Mouse (Mus musculus) kidney, adult 11 months (tissue): ENCODE data around the gene Gm4792.

ENCODE experiments used
- DNase-seq: peaks from one replicate; pipeline ENCODE4 v3.0.0; 2022

The Gm4792 gene

GRCm38 (mm10) chr10:94295923-94296605 is 2.4 kb downstream of the Gm4792 start:
- DNase-seq = no peak

GRCm38 (mm10) chr10:94294933-94295750 is 3.4 kb downstream of the Gm4792 start:
- DNase-seq = no peak

GRCm38 (mm10) chr10:94294437-94294836 is 4.1 kb downstream of the Gm4792 start:
- DNase-seq = no peak

- DNase-seq = no peak
Measured at GRCm38 (mm10) chr10:94282797-94283196, 15.7 kb downstream of the Gm4792 start.

GRCm38 (mm10) chr10:94282179-94282578 is 16.3 kb downstream of the Gm4792 start:
- DNase-seq = peak; percentile 10

GRCm38 (mm10) chr10:94276511-94276910 is 22.0 kb downstream of the Gm4792 start:
- no peak for DNase-seq

GRCm38 (mm10) chr10:94275321-94275720 is 23.2 kb downstream of the Gm4792 start:
- no peak for DNase-seq

GRCm38 (mm10) chr10:94265656-94266542 is 32.6 kb downstream of the Gm4792 start:
- no peak for DNase-seq

- DNase-seq = no peak
Measured at GRCm38 (mm10) chr10:94263211-94263610, 35.3 kb downstream of the Gm4792 start.

GRCm38 (mm10) chr10:94262646-94263045 is 35.9 kb downstream of the Gm4792 start:
- DNase-seq = no peak

- no peak for DNase-seq
Measured at GRCm38 (mm10) chr10:94260544-94260943, 38.0 kb downstream of the Gm4792 start.

- no peak for DNase-seq
Measured at GRCm38 (mm10) chr10:94256518-94256917, 42.0 kb downstream of the Gm4792 start.

GRCm38 (mm10) chr10:94255744-94256143 is 42.8 kb downstream of the Gm4792 start:
- DNase-seq = no peak

- no peak for DNase-seq
Measured at GRCm38 (mm10) chr10:94254766-94255165, 43.7 kb downstream of the Gm4792 start.

- no peak for DNase-seq
Measured at GRCm38 (mm10) chr10:94253260-94253807, 45.2 kb downstream of the Gm4792 start.

- no peak for DNase-seq
Measured at GRCm38 (mm10) chr10:94249575-94250456, 48.7 kb downstream of the Gm4792 start.

- no peak for DNase-seq
Measured at GRCm38 (mm10) chr10:94247748-94248349, 50.7 kb downstream of the Gm4792 start.
